Mouse (Mus musculus) heart, postnatal 25 days (tissue): ENCODE measurements around the gene Ccnt1. TPM values are rescaled to one million over a fixed set of nuclear protein-coding genes. Genes with fewer than 3 reads are reported as not detected.
A peak's percentile ranks its signal among the peaks of the same experiment; 100 is the strongest.

Source experiments
- DNase-seq: peaks from one replicate; pipeline ENCODE4 v3.0.0; 2022; ENCODE audit warnings: low spot score
- intact Hi-C: fragments of 180-260 bp; cut with DNase I; formaldehyde crosslinking; loops from one replicate; pipeline ENCODE4 v1.15.1; 2025
- total RNA-seq, 2 experiments: library from RNA; stranded (reverse); gene quantifications; 2 replicates each; pipeline ENCODE4 v1.2.3; 2021

The Ccnt1 gene
- total RNA-seq = 10 to 100 TPM; 31.0 to 31.9 TPM

DNA sequence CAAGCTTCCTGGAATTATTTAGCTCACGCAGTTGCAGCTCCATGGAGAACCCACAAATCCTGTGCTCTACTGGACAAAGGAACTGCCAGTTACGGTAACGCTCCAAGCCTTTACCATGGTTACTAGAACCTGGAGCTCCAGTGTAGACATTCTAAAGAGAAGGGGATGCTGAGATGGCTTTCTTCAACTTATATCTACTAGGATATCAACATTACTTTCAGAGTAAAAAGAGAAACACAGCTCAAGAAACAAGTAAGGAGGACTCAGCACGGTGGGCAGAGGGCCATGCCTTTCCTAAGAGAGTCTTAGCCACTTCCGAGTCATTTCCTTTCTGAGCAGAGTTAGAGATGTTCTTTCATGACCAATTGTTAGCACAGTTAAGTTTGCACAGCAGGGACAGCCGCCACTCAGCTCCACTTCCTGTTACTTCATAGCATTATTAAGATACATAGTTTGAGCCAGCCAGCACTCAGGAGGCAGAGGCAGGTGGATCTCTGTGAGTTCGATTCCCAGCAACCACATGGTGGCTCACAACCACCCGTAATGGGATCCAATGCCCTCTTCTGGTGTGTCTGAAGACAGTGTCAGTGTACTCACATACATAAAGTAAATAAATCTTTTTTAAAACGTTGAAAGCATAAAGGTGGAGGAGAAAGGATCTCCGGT, at the start of gene Ccnt1, which contains the start of gene 4930415O20Rik:
Ccnt1 (minus strand) TSS at position 51 of the 666 bp plus-strand sequence.
4930415O20Rik (plus strand) TSS at position 132 of the 666 bp plus-strand sequence.
- no peak for DNase-seq
- intact Hi-C loops = loop anchor here (10.0 kb wide), 1 partner anchor 254 kb away; no protein-coding TSS in a partner anchor

- DNase-seq = no peak
- intact Hi-C loops = loop anchor here (1.0 kb wide), 1 partner anchor 37 kb away; no protein-coding TSS in a partner anchor
Measured at GRCm38 (mm10) chr15:98617176-98617537, 46.4 kb upstream of the Ccnt1 start.

DNA sequence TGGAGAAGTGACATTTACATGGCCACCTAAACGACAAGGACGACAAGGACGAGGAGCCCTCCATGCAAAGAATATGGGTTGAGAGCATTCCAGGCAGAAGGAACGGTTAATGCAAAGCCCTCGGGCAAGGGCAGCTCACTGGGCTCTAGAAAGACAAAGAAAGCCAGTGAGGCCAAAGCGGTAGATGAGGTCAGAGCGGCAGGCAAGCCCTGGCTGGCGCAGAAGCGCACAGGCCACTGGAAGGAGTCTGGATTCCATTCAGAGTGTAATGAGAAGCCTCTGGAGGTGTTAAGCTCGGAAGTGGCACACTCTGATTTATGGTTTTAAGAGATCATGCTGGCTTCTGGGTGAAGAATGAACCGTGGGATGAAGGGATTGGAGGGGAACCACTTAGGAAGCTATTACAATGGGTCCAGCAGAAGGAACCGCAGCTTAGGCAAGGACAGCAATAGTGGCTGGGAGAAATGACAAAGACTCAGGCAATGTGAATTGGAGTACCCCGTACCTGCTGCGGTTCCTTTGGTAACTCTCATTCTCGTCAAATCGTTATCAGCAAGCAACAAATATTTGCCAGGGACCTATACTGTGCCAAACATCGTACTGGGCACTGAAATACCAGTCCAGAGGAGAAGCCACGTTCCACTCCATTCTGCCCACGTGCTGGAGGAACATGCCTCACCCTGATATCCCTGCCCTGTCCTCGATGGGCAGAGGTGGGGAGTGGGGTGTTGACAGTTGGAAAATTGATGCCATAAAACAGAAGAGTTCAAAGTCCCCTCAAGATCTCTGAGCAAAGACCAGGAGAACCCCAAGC, 45.8 kb upstream of the Ccnt1 start:
- no peak for DNase-seq
- intact Hi-C loops = loop anchor here (1.0 kb wide), 1 partner anchor 36 kb away; no protein-coding TSS in a partner anchor

- DNase-seq = no peak
- intact Hi-C loops = loop anchor here (2.0 kb wide), 1 partner anchor 105 kb away; no protein-coding TSS in a partner anchor
Measured at GRCm38 (mm10) chr15:98615751-98616150, 45.0 kb upstream of the Ccnt1 start.

DNA sequence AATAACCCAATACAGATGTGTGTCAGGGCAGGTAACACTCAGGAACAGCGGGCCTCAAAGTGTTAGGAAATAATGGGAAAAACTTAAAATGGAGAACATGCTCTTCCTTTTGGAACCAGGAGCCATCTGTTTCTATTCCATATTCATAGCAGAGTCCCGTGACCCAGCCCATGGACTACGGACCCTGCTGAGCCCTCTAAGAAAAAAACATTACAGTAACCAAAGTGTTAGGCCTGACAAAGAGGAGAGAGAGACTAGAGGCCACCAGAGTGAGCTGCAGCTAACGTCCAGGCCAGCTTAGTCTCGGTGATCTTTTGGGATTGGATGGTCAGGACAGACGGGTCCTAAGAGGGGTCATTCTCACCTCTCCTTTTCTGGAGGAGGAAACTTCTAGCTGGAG, 44.2 kb upstream of the Ccnt1 start:
- intact Hi-C loops = loop anchor here (2.0 kb wide), 1 partner anchor 104 kb away; no protein-coding TSS in a partner anchor

DNA sequence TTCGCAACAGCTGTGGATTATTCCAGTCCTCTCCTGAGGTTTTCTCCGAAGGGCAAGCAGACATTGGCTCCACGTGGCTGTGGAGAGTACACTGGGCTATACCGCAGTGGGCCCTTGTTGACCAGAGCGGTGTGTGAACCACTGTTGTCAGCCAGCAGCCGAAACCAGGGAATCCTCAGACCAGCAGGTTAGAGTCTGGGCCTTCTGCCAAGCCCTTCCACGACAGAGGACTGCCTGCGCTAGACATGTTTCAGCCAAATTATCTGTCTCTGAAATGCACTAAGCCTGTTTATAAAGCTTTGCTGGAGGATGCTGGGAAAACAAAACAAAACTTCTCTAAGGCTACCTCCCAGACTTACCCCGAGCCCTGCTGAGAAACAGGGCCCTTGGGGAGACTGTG, 43.8 kb upstream of the Ccnt1 start:
- no peak for DNase-seq
- intact Hi-C loops = loop anchor here (2.0 kb wide), 1 partner anchor 104 kb away; no protein-coding TSS in a partner anchor

More for the DNA sequence above, 44.2 kb upstream of the Ccnt1 start:
- DNase-seq = no peak

GRCm38 (mm10) chr15:98612229-98612628, 41.5 kb upstream of the Ccnt1 start:
- intact Hi-C loops = no loop called here
- no peak for DNase-seq

GRCm38 (mm10) chr15:98610131-98610633, 39.5 kb upstream of the Ccnt1 start:
- DNase-seq = no peak
- intact Hi-C loops = no loop called here

DNA sequence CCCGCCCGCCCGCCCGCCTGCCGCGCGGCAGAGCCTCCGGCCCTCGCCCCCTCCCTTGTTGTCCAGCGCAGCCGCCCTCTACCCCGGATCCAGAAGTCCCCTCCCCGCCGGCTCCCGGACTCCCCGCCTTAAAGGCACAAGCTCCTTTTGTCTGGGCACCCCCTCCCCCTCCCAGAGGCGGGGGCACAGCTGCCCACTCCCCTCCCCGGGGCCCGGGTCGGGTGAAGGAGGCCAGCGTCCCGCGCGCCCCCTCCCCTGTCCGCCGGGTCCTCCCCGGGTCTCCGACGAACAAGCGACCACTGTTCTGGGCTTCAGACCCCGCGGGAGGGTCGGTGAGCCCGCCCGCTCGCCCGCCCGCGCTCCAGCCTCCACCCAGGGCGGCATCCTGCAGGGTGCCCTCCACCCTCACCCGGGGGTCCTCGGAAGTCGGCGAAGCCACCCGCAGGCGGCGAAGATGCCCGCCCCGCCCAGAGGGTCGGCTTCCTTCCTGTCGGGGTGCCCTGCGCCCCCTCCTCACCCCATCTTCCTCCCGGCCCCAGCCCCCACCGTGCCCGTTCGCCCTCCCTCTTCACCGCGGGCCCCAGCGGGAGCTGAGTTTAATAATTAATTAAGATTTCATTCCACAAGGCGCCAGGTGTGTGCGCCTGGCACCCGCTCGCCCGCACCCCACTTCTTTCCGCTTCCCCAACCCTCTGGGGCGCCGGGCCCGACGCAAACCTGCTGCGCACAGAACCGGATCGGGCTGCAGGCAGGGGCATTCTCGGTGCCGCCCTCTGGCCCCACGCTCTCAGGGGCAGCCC, 38.8 kb upstream of the Ccnt1 start, which contains the start of gene Adcy6:
Adcy6 (minus strand) TSS at position 746 of the 800 bp plus-strand sequence.
- intact Hi-C loops = no loop called here
- peak; percentile 74 for DNase-seq

GRCm38 (mm10) chr15:98608784-98609250, 38.1 kb upstream of the Ccnt1 start:
- no peak for DNase-seq
- intact Hi-C loops = no loop called here

- intact Hi-C loops = no loop called here
- DNase-seq = no peak
Measured at GRCm38 (mm10) chr15:98608058-98608783, 37.5 kb upstream of the Ccnt1 start.

GRCm38 (mm10) chr15:98607557-98607956, 36.8 kb upstream of the Ccnt1 start:
- DNase-seq = peak; percentile 77
- intact Hi-C loops = no loop called here

DNA sequence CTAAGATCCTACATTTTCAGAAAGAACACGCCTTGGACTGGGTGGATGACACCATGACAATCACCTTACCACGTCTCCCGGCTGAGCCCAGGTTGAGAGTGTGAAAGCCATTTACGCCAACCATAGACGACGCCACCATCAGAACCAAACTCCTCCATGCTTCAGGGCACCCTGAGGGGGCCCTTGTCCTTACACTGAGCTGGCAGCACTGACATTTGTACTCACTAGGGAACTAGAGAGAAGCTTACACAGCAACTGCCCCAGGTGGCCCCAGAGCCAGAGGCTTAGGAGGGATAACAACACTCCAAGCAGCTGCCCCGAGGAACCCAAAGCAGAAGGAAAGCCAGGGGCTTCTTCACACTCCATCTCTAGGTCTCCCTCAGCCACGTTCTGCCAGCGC, 36.0 kb upstream of the Ccnt1 start:
- intact Hi-C loops = no loop called here
- no peak for DNase-seq

GRCm38 (mm10) chr15:98606051-98606536, 35.4 kb upstream of the Ccnt1 start:
- intact Hi-C loops = no loop called here
- DNase-seq = no peak

DNA sequence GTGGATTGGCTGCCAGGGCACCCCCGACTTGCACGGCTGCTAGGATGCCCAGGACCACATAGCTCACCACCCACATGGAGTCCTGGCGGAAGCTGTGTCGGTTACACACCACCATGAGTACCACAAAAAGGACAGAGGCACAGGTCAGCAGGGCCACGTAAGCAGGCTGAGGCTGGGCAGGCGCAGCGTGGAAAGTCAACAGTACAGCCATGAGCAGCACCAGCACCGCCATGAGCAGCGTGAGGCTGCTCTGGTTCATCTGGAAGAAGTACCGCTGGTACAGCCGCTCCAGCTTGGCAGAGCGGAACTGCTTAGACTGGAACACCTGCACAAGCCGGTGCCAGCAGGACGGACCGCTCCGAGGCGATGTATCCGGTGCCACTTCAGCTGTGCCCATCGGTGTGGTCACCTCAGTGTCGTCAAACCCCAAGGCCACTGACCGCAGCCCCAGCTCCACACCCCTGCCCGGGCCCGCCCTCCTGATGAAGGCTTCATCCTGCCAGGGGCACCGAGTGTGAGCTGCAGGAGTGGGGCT, 33.4 kb upstream of the Ccnt1 start:
- intact Hi-C loops = no loop called here
- DNase-seq = no peak

DNA sequence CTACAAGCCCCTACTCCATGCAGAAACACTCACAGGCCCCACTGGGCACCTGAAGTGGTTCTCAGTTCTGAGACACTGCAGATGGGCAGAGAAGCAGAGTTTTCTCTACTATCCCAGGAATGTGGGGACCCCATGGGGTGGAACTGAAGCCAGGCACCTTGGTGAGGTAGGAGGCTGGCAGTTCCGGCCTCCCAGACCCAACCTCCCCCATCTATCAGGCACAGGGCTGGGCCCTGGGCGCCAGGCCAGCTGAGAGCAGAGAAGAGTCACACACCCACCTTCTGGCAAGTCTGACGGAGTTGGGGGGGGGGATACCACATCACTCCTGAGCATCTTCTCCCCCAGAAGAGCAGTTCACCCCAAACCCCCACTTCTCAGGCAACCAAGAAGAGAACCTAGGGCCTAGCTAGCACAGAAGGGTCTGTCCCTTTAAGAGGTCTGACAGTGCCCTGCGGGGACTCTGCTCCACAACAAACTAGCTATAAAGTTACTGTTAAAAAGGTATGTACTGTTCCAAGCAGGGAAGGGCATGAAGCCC, 32.3 kb upstream of the Ccnt1 start:
- intact Hi-C loops = no loop called here
- no peak for DNase-seq

GRCm38 (mm10) chr15:98602191-98602881, 31.6 kb upstream of the Ccnt1 start:
- intact Hi-C loops = no loop called here
- DNase-seq = peak; percentile 66

DNA sequence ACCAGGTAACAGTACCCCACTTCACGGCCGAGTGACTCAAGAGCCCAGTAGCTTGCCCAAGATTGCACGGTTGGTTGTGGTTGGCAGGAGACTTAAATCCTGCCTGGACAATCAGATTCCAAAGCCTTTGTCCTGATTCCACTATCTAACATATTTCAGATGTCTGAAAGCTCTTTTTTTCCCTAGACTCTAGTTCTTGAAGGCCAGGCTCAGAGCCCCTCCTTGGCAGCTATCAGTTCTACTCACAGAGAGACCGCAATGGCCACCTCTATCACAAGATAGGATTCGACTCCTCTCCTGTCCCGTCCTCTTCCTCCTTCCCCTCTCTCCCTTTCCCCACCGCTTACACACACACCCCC, 31.1 kb upstream of the Ccnt1 start:
- intact Hi-C loops = loop anchor here (2.0 kb wide), 1 partner anchor 15 kb away; no protein-coding TSS in a partner anchor
- no peak for DNase-seq
